Mouse (Mus musculus): ENCODE measurements at regions not wholly inside any gene's neighbourhood (a gene's known extent, or its start where the extent isn't known, plus 50 kb on each side); places are given as distances from the start of the nearest gene placed in this dataset.

- no peak overlapping the region for H3K4me3 ChIP-seq (ENCODE audit: insufficient read depth, low read depth, low read length)
- H3K27ac ChIP-seq (ENCODE audit: insufficient read depth, low read depth, low read length) = no peak overlapping the region
- TF ChIP-seq CTCF (conservative IDR thresholded peaks at IDR 0.05; ENCODE audit: insufficient read depth, insufficient read length, low read depth, low read length) = no peak
- no peak for TF ChIP-seq POLR2A (IDR thresholded peaks at IDR 0.05; ENCODE audit: low read depth, low read length)
- 94% methylated on average over 7 of the region's 7 CpGs for WGBS
- 0 out of 2 replicates have a peak, but pooled peaks cover 5% of the 10 kb centered on the region for H3K4me1 ChIP-seq (ENCODE audit: control insufficient read depth, insufficient read depth, low read length)
- no peak for DNase-seq
- H3K27me3 ChIP-seq (replicated peaks; ENCODE audit: control insufficient read depth, insufficient read depth, low read length) = no peaks in the 10 kb centered on the region
- H3K36me3 ChIP-seq (ENCODE audit: control insufficient read depth, insufficient read depth, low read length) = no peaks in the 10 kb centered on the region
Observed at GRCm38 (mm10) chr8:126860630-126861029, 85.0 kb downstream of the Tomm20 start.

DNA sequence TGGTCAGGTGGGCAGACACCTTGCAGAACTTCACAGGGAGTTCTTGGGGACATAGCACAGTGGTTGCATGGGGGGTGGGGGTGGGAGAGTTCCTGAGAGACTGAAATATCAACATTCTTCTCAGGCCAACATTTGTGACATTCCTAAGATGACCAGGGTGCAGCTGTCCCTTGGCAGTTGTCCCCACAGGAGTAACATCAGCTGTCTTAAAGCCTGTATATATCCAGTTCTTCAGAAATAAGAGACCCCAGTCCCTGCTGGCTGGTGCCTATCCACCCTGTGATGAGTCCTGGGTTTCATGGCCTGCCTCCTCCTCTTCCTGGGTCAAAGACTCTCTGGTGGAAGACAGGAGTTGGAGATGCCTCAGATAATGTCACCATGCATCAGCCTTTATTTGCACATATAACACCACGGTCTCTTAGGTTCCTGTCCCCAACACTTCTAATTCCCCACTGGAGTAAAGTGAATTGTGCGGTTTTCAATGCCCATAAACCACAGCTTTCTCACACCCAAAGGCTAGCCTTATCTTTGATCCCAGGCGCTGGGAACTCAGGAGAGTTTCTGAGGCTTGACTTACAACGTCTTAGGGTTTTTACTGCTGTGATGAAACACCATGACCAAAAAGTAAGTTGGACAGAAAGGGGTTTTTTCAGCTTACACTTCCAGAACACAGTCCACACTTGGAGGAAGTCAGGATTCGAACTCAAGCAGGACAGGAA, 85.8 kb downstream of the Tomm20 start:
- 87% methylated on average over 5 of the region's 5 CpGs for WGBS
- H3K27me3 ChIP-seq (replicated peaks; ENCODE audit: control insufficient read depth, insufficient read depth, low read length) = no peaks in the 10 kb centered on the region

GRCm38 (mm10) chr8:126857307-126858203, 88.1 kb downstream of the Tomm20 start:
- Histone ChIP-seq H3K4me3 (ENCODE audit: insufficient read depth, low read depth, low read length) (no peak overlapping the region), H3K4me1 (ENCODE audit: control insufficient read depth, insufficient read depth, low read length) (peaks cover 10% of the 10 kb centered on the region), H3K27me3 (replicated peaks; ENCODE audit: control insufficient read depth, insufficient read depth, low read length) (no peaks in the 10 kb centered on the region), H3K36me3 (ENCODE audit: control insufficient read depth, insufficient read depth, low read length) (no peaks in the 10 kb centered on the region), H3K27ac (ENCODE audit: insufficient read depth, low read depth, low read length) (no peak overlapping the region)
- no peak for TF ChIP-seq CTCF (conservative IDR thresholded peaks at IDR 0.05; ENCODE audit: insufficient read depth, insufficient read length, low read depth, low read length)
- TF ChIP-seq POLR2A (IDR thresholded peaks at IDR 0.05; ENCODE audit: low read depth, low read length) = no peak
- 80% methylated on average over 13 of the region's 13 CpGs for WGBS
- DNase-seq = no peak

More for the DNA sequence above, 85.8 kb downstream of the Tomm20 start:
- H3K36me3 ChIP-seq (ENCODE audit: control insufficient read depth, insufficient read depth, low read length) = no peaks in the 10 kb centered on the region
- DNase-seq = peak; percentile 44
- H3K4me1 ChIP-seq (ENCODE audit: control insufficient read depth, insufficient read depth, low read length) = 0 out of 2 replicates have a peak, but pooled peaks cover 5% of the 10 kb centered on the region
- no peak for TF ChIP-seq POLR2A (IDR thresholded peaks at IDR 0.05; ENCODE audit: low read depth, low read length)
- no peak for TF ChIP-seq CTCF (conservative IDR thresholded peaks at IDR 0.05; ENCODE audit: insufficient read depth, insufficient read length, low read depth, low read length)
- no peak overlapping the region for H3K4me3 ChIP-seq (ENCODE audit: insufficient read depth, low read depth, low read length)
- peak overlapping the region; percentile 16; the same call in 1 of the 2 replicates for H3K27ac ChIP-seq (ENCODE audit: insufficient read depth, low read depth, low read length)

DNA sequence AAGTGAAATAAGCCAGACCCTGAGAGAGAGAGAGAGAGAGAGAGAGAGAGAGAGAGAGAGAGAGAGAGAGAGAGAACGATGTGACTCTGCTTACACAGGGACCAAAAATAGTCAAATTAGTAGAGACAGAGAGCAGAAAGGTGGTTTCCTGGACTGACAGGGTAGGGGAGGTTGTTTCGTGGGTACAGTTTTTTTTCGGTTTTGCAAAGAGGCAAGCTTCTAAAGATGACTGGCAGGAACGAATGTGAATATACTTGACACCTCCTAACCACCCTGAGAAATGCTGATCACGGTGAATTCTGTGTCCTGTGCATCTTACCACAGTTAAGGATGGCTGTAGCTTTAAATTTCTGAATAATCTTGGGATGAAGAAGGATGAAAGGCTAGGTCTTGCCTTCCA, 89.7 kb downstream of the Tomm20 start:
- no peak overlapping the region for H3K4me3 ChIP-seq (ENCODE audit: insufficient read depth, low read depth, low read length)
- H3K36me3 ChIP-seq (ENCODE audit: control insufficient read depth, insufficient read depth, low read length) = no peaks in the 10 kb centered on the region
- no peak for DNase-seq
- TF ChIP-seq POLR2A (IDR thresholded peaks at IDR 0.05; ENCODE audit: low read depth, low read length) = no peak
- TF ChIP-seq CTCF (conservative IDR thresholded peaks at IDR 0.05; ENCODE audit: insufficient read depth, insufficient read length, low read depth, low read length) = no peak
- H3K27ac ChIP-seq (ENCODE audit: insufficient read depth, low read depth, low read length) = no peak overlapping the region
- 74% methylated on average over 5 of the region's 5 CpGs for WGBS
- H3K4me1 ChIP-seq (ENCODE audit: control insufficient read depth, insufficient read depth, low read length) = peaks cover 16% of the 10 kb centered on the region
- H3K27me3 ChIP-seq (replicated peaks; ENCODE audit: control insufficient read depth, insufficient read depth, low read length) = no peaks in the 10 kb centered on the region

GRCm38 (mm10) chr8:126855056-126855609, 90.5 kb downstream of the Tomm20 start:
- no peak for TF ChIP-seq POLR2A (IDR thresholded peaks at IDR 0.05; ENCODE audit: low read depth, low read length)
- TF ChIP-seq CTCF (conservative IDR thresholded peaks at IDR 0.05; ENCODE audit: insufficient read depth, insufficient read length, low read depth, low read length) = no peak

DNA sequence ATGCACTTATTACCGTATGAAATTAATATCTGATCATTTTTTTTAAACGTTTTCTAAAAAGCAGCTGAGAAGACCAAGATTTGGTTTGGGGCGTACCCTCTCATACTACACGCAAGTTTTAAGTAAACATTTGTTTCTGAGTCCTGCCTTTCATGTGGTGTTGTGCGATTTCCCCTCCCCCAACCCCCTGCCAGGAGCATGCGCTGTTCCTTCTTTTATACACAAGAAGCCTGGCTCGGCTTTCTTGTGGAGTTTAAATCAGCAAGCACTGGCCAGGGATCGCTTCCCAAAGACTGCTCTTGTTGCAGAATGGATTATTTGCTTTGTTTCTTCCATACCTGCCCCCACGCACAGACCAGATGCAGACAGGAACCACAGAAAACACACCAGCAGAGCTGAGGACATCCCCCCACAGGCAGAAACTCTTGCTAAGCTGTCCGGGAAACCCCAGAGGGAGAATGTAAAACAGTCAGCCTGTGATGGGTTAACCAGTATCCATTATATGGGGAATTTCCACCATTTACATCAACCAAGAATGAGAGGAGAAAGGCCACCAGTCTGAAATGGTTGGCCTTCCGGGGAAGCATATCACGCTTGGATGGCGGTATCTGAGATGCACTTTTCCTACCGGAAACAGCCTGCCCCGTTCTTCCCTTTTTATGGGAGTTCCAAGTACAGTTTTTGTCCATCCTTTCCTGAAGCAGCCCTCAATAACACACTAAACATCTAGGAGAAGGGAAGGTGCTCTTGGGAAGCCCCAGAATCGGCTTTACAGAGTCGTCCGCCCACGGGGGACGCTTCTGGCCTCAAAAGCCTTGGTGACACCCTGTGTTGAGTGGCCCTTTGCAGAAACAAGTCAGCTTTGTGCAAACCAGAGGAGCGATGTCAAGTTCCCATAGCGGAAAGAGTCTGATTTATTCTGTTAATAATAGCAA, 91.3 kb downstream of the Tomm20 start:
- H3K4me3 ChIP-seq (ENCODE audit: insufficient read depth, low read depth, low read length) = no peak overlapping the region
- 90% methylated on average over 22 of the region's 22 CpGs for WGBS
- H3K27ac ChIP-seq (ENCODE audit: insufficient read depth, low read depth, low read length) = peak overlapping the region; percentile 26; the same call in 1 of the 2 replicates
- peaks cover 24% of the 10 kb centered on the region for H3K4me1 ChIP-seq (ENCODE audit: control insufficient read depth, insufficient read depth, low read length)
- no peaks in the 10 kb centered on the region for H3K27me3 ChIP-seq (replicated peaks; ENCODE audit: control insufficient read depth, insufficient read depth, low read length)
- TF ChIP-seq CTCF (conservative IDR thresholded peaks at IDR 0.05; ENCODE audit: insufficient read depth, insufficient read length, low read depth, low read length) (no peak), POLR2A (IDR thresholded peaks at IDR 0.05; ENCODE audit: low read depth, low read length) (no peak)
- no peak for DNase-seq
- no peaks in the 10 kb centered on the region for H3K36me3 ChIP-seq (ENCODE audit: control insufficient read depth, insufficient read depth, low read length)

More at GRCm38 (mm10) chr8:126855056-126855609, 90.5 kb downstream of the Tomm20 start:
- H3K4me1 ChIP-seq (ENCODE audit: control insufficient read depth, insufficient read depth, low read length) = peaks cover 21% of the 10 kb centered on the region
- no peak overlapping the region for H3K4me3 ChIP-seq (ENCODE audit: insufficient read depth, low read depth, low read length)
- no peak for DNase-seq
- no peaks in the 10 kb centered on the region for H3K36me3 ChIP-seq (ENCODE audit: control insufficient read depth, insufficient read depth, low read length)
- 88% methylated on average over 2 of the region's 2 CpGs for WGBS
- no peaks in the 10 kb centered on the region for H3K27me3 ChIP-seq (replicated peaks; ENCODE audit: control insufficient read depth, insufficient read depth, low read length)
- no peak overlapping the region for H3K27ac ChIP-seq (ENCODE audit: insufficient read depth, low read depth, low read length)

Measured in kidney, adult 2 months (tissue).